Mouse (Mus musculus) ES-Bruce4 (cell line): ENCODE measurements around the gene Igf1. TPM values are rescaled to one million over a fixed set of nuclear protein-coding genes. Genes with fewer than 3 reads are reported as not detected.

Source experiments
- H3K27ac ChIP-seq: 2 replicates; pipeline ENCODE4 v1.5.1; 2012; ENCODE audit warnings: low read length, inconsistent platforms; ENCODE audit not compliant: insufficient read depth
- H3K27me3 ChIP-seq: 2 replicates; pipeline ENCODE4 v1.6.1; 2012; ENCODE audit warnings: mild to moderate bottlenecking, low read length, inconsistent platforms; ENCODE audit not compliant: control insufficient read depth, poor library complexity, insufficient read depth, severe bottlenecking
- H3K36me3 ChIP-seq: 2 replicates; pipeline ENCODE4 v1.6.1; 2012; ENCODE audit warnings: inconsistent platforms, mild to moderate bottlenecking, low read length, moderate library complexity; ENCODE audit not compliant: control insufficient read depth, poor library complexity, insufficient read depth, severe bottlenecking
- H3K4me1 ChIP-seq: one replicate; pipeline ENCODE4 v1.8.1; 2011; ENCODE audit warnings: low read length; ENCODE audit not compliant: control insufficient read depth, insufficient read depth
- H3K4me3 ChIP-seq: 2 replicates; pipeline ENCODE4 v1.5.1; 2011; ENCODE audit warnings: low read depth, mild to moderate bottlenecking, low read length
- H3K9ac ChIP-seq: 2 replicates; pipeline ENCODE4 v1.6.1; 2012; ENCODE audit warnings: low read depth, mild to moderate bottlenecking, inconsistent platforms; ENCODE audit not compliant: poor library complexity, severe bottlenecking
- H3K9me3 ChIP-seq: replicated peaks from 2 replicates; pipeline ENCODE4 v1.6.1; 2012; ENCODE audit warnings: mild to moderate bottlenecking, low read length, inconsistent platforms; ENCODE audit not compliant: control insufficient read depth, poor library complexity, insufficient read depth, severe bottlenecking
- CTCF ChIP-seq: IDR thresholded peaks from one replicate; pipeline ENCODE4 v1.8.1; 2011; ENCODE audit warnings: low read depth, low read length
- EP300 ChIP-seq: IDR thresholded peaks from 2 replicates; pipeline ENCODE4 v1.6.1; 2011; ENCODE audit warnings: low read depth, low read length; ENCODE audit not compliant: insufficient read depth
- POLR2A ChIP-seq: IDR thresholded peaks from one replicate; pipeline ENCODE4 v1.8.1; 2011; ENCODE audit warnings: low read length; ENCODE audit not compliant: insufficient read depth
- polyA plus RNA-seq: library from polyadenylated mRNA; stranded (reverse); fragments of >200 nt; gene quantifications from 2 replicates; pipeline ENCODE4 v1.2.4, GENCODE M21; 2011; ENCODE audit warnings: low read depth; ENCODE audit not compliant: missing spikeins, insufficient read depth, insufficient read length

The Igf1 gene
- polyA plus RNA-seq, 1 experiment, result 0.58 TPM

- Histone ChIP-seq H3K27me3 (no peaks in the 10 kb centered on the region), H3K4me3 (no peak overlapping the region), H3K36me3 (no peaks in the 10 kb centered on the region), H3K27ac (no peak overlapping the region), H3K9ac (no peak overlapping the region), H3K4me1 (no peaks in the 10 kb centered on the region), H3K9me3 (no peaks in the 10 kb centered on the region)
- TF ChIP-seq CTCF, result no peak
- no peak for TF ChIP-seq EP300
Observed at GRCm38 (mm10) chr10:87844917-87845552, 13.0 kb upstream of the Igf1 start.

- Histone ChIP-seq H3K27me3 (no peaks in the 10 kb centered on the region), H3K9ac (no peak overlapping the region), H3K27ac (no peak overlapping the region), H3K4me3 (no peak overlapping the region), H3K4me1 (no peaks in the 10 kb centered on the region), H3K9me3 (no peaks in the 10 kb centered on the region), H3K36me3 (no peaks in the 10 kb centered on the region)
- no peak for TF ChIP-seq EP300
- TF ChIP-seq POLR2A, result no peak
- no peak for TF ChIP-seq CTCF
Observed at GRCm38 (mm10) chr10:87847882-87848281, 10.2 kb upstream of the Igf1 start.

GRCm38 (mm10) chr10:87848419-87848818 is 9.6 kb upstream of the Igf1 start:
- Histone ChIP-seq H3K9ac (no peak overlapping the region), H3K27me3 (no peaks in the 10 kb centered on the region), H3K4me3 (no peak overlapping the region)

GRCm38 (mm10) chr10:87851492-87851891 is 6.6 kb upstream of the Igf1 start:
- H3K4me3 ChIP-seq, result no peak overlapping the region
- no peaks in the 10 kb centered on the region for H3K9me3 ChIP-seq
- H3K27me3 ChIP-seq, result no peaks in the 10 kb centered on the region
- no peak overlapping the region for H3K9ac ChIP-seq
- H3K4me1 ChIP-seq, result no peaks in the 10 kb centered on the region
- TF ChIP-seq CTCF (no peak), EP300 (no peak), POLR2A (no peak)
- H3K36me3 ChIP-seq, result no peaks in the 10 kb centered on the region
- H3K27ac ChIP-seq, result no peak overlapping the region

More at GRCm38 (mm10) chr10:87848419-87848818, 9.6 kb upstream of the Igf1 start:
- Histone ChIP-seq H3K9me3 (no peaks in the 10 kb centered on the region), H3K36me3 (no peaks in the 10 kb centered on the region), H3K27ac (no peak overlapping the region), H3K4me1 (no peaks in the 10 kb centered on the region)
- no peak for TF ChIP-seq EP300
- TF ChIP-seq CTCF, result no peak

- no peaks in the 10 kb centered on the region for H3K4me1 ChIP-seq
- no peak overlapping the region for H3K27ac ChIP-seq
- H3K27me3 ChIP-seq, result no peaks in the 10 kb centered on the region; the same call in 1 of the 2 replicates
- no peaks in the 10 kb centered on the region for H3K36me3 ChIP-seq
- H3K4me3 ChIP-seq, result no peak overlapping the region
- TF ChIP-seq POLR2A (no peak), CTCF (peak; percentile 13)
- no peak overlapping the region for H3K9ac ChIP-seq
- no peaks in the 10 kb centered on the region for H3K9me3 ChIP-seq
Observed at GRCm38 (mm10) chr10:87854408-87854807, 3.7 kb upstream of the Igf1 start.

- no peak overlapping the region for H3K27ac ChIP-seq
- no peaks in the 10 kb centered on the region; the same call in 1 of the 2 replicates for H3K27me3 ChIP-seq
- H3K9me3 ChIP-seq, result no peaks in the 10 kb centered on the region
- TF ChIP-seq EP300 (no peak), CTCF (no peak), POLR2A (no peak)
- H3K4me1 ChIP-seq, result no peaks in the 10 kb centered on the region
- no peaks in the 10 kb centered on the region for H3K36me3 ChIP-seq
- H3K4me3 ChIP-seq, result no peak overlapping the region
- H3K9ac ChIP-seq, result no peak overlapping the region
Observed at GRCm38 (mm10) chr10:87855423-87856122, 2.5 kb upstream of the Igf1 start.
